Mouse (Mus musculus) urinary bladder, postnatal 14 days (tissue): ENCODE data around the gene Olfr1.

ENCODE experiments used
- DNase-seq: peaks from one replicate; pipeline ENCODE4 v3.0.0; 2021; ENCODE audit warnings: low spot score

Gene Olfr1

GRCm38 (mm10) chr11:73399514-73399913 is at the start of gene Olfr1:
Gene Olfr1, minus strand, starts transcription at chr11:73399614.
- no peak for DNase-seq

DNA sequence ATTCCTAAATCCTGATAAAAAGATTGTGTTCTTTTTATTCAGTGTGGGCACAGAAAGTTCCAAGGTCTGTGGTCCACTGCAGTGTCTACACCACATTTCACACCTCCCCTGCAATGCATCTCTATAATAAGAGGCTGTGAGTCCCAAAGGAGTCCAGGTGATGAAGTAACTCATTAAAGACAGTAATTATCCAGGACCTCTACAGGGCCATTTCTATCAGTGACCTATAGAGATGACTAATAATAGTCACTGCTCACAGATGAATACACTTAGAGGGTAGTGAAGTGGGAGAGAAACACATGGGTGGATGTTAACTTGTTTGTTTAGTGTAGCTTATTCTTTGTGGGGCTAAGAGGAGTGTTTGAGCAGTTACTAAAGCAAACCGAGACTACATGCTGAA is 29.0 kb upstream of the Olfr1 start, which contains the start of gene Olfr378:
Gene Olfr378, minus strand, starts transcription at position 101 of the 400 bp plus-strand sequence.
- no peak for DNase-seq

DNA sequence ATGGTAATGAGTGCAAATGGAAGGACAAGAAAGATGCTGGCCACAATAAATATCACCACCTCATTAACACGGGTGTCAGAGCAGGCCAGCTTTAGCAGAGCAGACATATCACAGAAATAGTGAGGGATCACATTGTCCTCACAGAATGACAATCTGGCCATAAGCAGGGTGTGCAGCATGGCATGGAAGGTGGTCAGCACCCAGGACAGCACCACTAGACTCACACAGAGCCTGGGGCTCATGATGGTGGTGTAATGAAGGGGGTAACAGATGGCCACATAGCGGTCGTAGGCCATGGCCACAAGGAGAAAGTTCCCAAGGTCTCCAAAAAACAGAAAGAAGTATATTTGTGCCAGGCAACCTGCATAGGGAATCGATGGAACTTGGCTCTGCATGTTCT is 4.0 kb downstream of the Olfr1 start:
- DNase-seq = no peak

DNA sequence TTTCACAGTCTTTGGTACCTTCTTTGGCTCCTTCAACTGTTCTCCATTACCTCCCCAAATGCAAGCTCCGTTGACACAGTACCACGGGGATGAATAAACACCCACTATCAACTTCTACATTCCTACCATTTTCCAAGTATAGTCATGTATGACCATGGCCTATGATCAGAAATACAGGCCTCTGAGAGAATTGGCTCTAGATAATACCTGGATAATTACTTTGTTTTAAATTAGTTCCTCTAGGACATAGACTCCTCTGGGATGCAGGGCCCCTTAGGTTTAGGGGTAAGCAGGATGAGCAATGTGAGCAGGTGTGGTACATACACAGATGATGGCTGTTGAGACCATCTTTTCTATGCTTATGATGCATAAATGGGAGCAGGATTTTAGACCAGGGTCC is 28.5 kb downstream of the Olfr1 start, which contains the start of gene Olfr376:
Gene Olfr376, plus strand, starts transcription at position 301 of the 400 bp plus-strand sequence.
- no peak for DNase-seq

GRCm38 (mm10) chr11:73350483-73350882 is 48.9 kb downstream of the Olfr1 start, which contains the start of gene Olfr20:
Gene Olfr20, plus strand, starts transcription at chr11:73350783.
- DNase-seq = no peak
